Mouse (Mus musculus): ENCODE measurements around the gene Rrnad1.

- TF ChIP-seq CTCF (IDR thresholded peaks at IDR 0.05; ENCODE audit: extremely low read depth, insufficient read length, insufficient replicate concordance, low read depth, low read length) (no peak), POLR2A (IDR thresholded peaks at IDR 0.05; ENCODE audit: low read depth, low read length) (no peak)
These were observed 13.5 kb downstream of the Rrnad1 start for GRCm38 (mm10) chr3:87916990-87917389.
